Mouse (Mus musculus) layer of hippocampus, postnatal 10 days (tissue): ENCODE results near the gene Zer1. TPM values are rescaled to one million over a fixed set of nuclear protein-coding genes. Genes with fewer than 3 reads are reported as not detected.

Experiments
- DNase-seq, 2 experiments: peaks; one replicate each; pipeline ENCODE4 v3.0.0; 2021; ENCODE audit warnings: low spot score in 2 of 2
- total RNA-seq, 2 experiments: library from RNA; stranded (reverse); gene quantifications; 2 replicates each; pipeline ENCODE4 v1.2.3; 2021

The Zer1 gene
- total RNA-seq, 2 experiments from 2014 or later, result 121 to 126 TPM

DNA sequence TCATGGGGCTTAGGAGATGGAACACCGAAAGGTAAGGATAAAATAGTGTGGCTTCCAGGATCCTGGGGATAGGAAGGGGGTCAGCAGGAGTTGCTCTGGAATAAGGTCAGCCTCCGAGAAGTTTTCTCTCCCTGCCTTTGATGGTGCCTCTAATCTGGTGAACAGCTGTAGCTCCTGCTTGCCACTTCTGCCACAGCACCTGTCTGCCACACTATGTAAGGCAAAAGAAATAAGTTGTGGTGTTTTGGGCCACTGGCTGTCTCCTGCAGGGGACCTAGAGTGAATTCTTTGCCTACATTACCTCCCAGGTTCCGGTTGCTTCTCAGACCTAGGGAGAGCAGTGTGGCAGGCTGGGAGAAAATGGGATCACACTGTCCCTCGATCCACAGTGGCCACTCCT is 45.6 kb downstream of the Zer1 start:
- no peak for DNase-seq

DNA sequence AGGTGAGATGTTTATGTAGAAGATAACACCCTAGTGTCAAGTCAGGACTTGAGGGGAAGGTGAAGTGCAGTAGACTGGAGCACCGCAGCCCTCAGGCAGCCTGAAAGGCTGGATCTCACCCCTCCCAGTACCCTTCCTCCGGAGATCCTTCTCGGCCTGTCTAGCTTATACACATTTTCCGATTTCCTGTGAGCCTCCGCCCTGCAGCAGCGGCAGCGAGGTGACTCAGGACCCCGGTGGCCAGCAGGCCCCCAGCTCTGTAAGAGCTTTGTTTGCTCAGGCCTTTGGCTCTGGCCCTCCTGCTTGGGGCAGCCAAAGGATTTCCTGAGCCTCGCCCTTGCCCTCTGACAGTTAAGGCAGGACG is 46.1 kb downstream of the Zer1 start:
- DNase-seq, result no peak

DNA sequence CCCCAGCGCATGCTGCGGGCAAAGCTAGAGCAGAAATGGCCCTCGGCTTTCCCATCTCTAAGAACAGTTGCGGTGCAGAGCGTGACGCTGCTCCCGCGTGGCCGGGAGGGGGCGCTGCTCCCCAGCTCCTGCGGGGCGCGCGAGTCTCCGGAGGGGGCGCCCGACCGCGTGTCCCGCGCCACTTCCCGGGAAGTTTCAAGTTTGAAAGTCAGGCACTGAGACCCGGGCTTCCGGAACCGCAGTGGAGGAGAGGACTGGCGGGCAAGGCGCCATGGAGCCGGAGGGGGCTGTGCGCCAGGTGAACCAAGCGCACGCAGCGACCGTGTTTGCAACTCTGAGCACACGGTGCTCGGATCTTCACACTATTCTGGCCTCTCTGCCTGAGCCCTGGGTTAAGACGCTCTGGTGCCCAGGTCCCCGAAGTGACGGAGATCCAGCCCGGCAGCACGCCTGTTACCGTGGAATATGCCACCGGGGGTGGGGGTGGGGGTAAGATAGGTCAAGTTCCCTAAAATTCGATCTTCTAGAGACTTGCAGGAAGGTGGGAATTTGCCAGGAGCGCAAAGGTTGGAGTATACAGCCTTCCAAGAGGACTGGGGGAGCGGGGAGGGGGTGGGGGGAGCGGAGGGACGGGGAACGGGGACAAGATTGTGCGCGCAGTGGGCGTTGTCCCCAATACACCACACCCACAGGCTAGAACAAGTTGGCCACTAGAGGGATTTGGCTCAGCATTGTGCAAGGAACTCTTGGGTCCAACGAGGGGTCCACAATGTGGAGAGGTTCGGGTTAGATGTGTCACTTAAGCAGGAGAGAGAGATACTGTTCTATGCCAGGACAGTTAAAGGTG is 46.7 kb downstream of the Zer1 start, which contains the start of gene Pkn3:
Gene Pkn3, plus strand, starts transcription at position 183 of the 847 bp plus-strand sequence.
- DNase-seq, result peak; percentile 86 to 89

DNA sequence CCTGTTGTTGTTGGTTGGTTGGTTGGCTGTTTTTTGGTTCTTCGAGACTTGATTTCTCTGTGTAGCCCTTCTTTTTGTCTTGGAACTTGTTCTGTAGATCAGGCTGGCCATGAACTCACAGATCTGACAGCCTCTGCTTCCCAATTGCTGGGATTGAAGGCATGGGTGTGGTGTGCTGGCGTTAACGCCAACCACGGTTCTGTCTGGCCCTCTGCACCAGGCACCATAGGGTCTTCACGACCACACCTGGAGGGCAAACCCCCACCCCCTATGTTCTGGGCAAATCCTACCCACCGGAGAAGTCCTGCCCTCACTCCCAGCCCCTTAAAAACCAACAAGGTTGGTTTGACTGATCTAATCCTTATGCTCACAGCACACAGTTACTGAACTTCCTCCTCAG is 47.4 kb downstream of the Zer1 start:
- no peak for DNase-seq

DNA sequence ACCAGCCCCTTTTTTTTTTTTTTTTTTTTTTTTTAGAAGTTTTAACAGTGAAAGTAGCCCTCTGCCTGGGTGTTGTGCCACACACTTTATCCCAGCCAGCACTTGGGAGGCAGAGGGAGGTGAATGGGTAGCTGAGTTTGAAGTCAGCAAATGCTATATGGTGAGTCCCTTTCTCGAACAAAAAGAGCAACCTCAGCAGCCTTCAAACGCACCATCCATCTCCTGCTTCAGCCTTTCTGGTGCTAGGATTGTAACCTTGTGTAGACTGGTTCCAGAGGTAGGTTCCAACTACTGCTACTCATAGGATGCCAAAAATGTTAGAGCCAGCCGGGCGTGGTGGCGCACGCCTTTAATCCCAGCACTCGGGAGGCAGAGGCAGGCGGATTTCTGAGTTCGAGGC is 47.9 kb downstream of the Zer1 start:
- DNase-seq, result no peak

DNA sequence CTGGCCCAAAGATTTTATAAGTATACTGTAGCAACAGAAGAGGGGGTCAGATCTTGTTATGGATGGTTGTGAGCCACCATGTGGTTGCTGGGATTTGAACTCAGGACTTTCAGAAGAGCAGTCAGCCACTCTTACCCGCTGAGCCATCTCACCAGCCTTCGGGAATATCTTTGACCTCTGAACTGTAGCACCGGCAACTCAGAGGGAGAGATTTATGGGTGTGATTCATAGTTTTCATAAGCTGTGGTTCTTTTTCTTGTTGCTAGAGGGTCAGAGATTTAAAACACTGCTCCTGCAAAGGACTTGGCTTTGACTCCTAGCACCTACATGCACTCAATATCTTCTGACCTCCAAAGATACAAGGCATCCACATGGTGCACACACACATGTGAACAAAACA is 48.8 kb downstream of the Zer1 start:
- no peak for DNase-seq

DNA sequence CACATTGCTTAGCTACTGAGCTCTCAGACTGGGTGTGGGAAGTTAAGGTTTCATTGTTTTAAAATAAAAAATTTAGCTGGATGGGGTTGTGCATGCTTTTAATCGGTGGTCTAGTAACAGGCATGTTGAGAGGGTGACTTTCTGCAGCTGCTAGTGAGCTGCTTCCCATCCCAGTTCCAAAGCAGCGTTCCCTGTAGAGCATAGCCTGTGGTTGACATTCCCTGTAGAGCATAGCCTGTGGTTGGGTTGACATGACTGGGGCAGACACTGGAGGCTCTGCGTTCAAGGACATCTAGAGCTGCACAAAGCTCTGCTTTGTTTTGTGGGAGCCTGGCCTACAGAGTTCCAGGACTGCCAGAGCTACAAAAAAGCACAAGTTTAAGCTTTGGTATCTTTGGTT is 51.1 kb downstream of the Zer1 start:
- no peak for DNase-seq

DNA sequence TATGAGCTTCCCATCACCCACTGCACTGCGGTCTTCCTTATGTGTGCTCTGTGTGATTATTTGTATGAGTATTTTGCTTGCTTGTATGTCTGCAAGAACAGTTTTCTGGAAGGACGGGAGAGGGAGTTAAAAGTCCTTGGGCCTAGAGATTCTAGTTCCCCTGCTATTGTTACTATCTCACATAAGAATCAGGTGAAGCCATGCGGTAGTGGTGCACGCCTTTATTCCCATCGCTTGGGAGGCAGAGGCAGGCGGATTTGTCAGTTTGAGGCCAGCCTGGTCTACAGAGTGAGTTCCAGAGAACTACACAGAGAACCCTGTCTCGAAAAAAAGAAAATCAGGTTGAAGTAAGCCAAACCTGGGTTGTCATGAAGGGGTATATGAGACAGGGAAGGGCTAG is 51.5 kb downstream of the Zer1 start:
- DNase-seq, result no peak

DNA sequence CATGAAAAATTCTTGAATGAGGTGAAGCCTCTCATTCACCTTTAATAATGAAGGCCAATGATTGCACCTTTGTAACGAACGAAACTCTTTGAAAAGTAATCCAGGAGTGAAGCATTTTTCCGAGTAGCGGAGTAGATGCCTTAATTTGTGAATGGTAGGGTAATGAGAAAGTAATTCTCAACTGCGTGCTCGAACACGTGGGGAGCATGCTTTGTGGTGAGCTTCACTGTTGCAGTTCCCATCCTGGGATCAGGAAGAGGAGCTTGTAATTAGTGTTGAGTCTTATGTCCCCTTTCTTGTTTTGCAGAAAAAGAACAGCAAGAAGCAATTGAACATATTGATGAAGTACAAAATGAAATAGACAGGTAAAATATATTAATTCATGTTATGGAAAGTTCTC is 56.4 kb downstream of the Zer1 start:
- DNase-seq, result no peak

DNA sequence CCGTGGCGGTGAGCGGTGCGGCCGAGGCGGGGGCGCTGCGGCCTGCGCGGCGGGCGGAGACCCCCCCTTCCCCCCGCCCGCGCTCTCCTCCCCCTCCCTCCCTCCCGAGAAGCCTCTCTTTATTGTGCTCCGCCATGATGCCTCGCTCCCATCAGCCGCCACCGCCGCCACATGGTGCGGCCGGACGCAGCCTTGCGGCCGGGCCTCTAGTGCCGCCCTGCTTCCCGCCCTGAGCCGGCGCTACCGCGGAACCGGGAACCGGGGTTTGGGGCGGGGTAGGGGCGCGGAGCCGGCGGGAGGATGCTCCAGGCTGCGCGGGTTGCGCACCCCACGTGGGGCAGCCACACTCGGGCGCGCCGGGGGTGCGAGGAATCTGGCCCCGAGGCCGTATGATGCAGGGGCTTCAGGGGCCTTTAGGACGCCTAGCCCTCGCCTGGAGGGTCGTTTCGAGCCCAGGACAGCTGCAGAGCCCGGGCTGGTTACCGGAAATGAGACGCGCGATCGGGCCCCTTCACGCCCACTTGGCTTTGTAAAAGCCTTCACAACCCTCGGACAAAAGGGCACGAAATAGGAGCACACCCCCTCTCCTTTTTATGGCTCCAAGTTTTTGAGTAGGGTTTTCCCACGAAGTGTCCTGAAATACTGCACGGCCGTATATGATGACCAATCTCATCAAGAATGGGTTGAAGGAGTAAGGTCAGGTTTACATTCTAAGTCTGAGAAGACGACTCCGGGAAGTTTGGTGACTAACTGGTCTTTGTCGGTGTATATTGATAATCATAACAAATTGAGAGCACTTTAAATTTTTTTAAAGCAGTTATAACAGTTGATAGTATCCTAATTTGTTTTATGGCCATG is 57.1 kb downstream of the Zer1 start:
- DNase-seq, result peak; percentile 51 to 60

DNA sequence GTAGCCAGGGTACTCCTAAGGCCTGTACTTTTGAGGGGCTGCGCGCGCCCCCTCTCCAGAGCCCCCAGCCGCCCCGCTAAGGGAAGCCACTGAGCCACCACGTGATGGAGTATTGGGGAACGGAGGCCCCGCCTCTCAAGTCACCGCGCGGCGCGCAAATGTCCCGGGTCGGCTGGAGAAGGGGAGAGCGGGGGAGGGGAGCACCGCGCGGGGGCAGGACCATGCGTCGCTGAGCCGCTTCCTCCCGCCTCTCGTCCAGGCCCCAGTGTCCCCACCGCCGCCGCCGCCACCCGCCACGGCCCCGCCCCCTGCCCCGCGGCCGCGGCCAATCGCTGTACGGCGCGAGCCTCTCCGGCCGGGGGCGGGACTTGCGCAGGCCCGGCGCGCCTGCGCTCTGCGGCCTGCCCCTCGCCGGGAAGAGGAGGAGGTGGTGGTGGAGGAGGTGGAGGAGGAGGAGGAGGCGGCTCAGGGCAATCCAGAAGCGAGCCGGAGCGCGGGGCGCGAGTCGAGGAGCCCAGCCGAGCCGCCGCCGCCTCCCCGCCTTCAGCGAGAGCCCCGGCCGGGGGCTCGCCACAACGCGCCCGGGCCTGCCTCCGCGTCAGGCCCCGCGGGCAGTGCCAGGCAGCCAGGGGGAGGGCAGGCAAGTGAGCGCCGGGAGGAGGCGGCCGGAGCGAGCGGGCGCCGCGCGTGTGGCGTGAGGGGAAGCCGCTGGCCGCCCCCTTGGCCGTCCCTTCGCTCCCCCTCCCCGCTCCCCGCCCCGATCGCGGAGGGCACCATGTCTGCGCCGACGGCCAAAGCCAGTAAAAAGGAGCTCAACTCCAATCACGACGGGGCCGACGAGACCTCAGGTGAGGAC is 58.1 kb downstream of the Zer1 start:
- peak; percentile 89 to 95 for DNase-seq

DNA sequence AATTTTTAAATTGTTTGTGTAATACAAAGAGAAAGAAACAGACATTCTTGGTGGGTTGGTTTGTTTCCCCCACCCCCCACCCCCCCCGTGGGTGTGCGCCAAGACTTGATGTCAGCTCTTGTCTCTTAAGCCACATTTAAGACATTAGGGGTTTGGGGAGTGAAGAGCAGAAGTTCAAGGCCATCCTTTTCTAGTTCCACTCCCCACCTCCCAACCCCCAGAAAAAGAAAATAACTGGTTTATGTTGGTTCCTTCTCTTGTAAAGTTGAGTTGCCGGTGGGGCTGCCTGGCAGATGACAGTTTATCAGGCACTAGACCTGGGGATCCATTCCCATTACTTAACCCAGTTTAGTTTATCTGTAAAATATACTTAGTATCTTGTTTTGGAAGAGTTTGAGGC is 60.1 kb downstream of the Zer1 start:
- no peak for DNase-seq

DNA sequence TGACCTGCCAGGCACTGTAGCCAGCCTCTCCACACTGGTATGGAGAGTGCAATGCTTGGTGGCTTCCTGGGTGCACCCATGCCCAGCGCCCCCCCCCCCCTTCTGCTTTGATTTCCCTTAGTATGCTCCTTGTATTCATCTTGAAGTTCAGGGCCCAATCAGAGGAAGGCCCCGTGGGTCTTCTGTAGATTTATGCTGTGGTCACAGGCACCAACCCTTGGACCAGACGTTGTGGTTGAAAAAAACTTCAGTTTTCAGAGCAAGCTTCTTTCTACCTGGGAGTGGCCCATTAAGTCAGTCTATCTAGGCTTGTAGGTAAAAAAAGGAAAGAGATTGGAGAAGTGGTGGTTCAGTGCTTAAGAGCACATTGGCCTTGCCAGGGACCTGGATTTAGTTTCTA is 60.6 kb downstream of the Zer1 start:
- DNase-seq, result no peak

DNA sequence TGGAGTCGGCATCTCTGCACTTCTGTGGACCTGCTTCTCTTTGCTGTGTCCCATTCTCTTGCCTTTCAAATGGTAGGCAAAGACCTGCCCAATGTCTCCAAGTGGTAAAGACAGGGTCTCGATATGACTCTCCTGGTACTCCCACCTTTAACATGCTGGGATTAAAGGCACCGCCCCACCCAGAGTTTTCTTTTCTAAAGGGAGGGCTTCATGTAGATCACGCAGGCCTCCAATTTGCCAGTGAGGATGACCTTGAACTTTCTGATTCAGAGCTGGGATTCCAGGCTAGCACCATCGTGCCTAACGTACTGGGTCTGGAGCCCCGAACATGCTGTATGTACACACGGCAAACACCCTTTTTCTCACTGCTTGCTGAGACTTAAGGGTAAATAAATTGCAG is 61.1 kb downstream of the Zer1 start:
- DNase-seq, result no peak

DNA sequence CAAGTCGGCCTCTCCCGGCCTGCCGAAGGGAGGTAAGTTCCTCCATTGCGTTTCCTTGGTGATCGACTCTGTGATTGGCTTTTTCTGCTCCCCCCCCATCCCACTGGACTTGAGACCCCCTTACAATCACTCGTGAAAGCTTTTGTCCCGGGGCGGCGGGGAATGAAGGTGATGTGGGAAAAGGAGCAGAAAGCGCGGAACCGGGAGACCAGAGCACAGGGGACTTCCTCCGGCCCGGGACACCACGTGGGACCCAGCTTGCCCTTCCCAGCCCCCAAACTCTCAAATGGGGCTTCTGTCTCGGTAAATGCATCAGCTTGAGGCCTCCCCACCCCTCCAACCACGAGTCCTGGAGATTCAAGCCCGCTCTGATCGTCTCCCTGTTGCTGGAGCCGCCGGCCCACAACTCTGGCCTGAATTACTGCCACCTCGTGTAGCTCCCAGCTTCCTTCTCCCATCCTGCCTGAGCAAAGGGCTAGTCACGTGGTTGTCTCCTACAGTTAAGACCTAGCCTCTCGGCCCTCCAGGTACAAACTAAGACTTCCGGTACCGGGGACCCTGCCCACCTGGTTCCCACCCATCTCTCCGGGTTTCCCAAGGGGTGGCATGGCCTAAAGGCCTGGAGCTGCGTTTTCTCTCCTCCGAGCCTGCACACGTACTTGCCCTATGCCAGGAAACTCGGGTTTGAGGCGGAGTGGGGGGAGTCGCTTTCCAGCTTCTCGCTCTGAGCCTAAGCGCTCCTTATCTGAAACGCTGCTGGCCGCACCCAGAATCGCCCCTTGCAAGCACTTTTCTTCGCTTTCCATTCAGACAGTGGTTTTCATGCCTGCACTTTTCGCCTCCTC is 61.9 kb downstream of the Zer1 start:
- DNase-seq, result peak; percentile 35 to 56

DNA sequence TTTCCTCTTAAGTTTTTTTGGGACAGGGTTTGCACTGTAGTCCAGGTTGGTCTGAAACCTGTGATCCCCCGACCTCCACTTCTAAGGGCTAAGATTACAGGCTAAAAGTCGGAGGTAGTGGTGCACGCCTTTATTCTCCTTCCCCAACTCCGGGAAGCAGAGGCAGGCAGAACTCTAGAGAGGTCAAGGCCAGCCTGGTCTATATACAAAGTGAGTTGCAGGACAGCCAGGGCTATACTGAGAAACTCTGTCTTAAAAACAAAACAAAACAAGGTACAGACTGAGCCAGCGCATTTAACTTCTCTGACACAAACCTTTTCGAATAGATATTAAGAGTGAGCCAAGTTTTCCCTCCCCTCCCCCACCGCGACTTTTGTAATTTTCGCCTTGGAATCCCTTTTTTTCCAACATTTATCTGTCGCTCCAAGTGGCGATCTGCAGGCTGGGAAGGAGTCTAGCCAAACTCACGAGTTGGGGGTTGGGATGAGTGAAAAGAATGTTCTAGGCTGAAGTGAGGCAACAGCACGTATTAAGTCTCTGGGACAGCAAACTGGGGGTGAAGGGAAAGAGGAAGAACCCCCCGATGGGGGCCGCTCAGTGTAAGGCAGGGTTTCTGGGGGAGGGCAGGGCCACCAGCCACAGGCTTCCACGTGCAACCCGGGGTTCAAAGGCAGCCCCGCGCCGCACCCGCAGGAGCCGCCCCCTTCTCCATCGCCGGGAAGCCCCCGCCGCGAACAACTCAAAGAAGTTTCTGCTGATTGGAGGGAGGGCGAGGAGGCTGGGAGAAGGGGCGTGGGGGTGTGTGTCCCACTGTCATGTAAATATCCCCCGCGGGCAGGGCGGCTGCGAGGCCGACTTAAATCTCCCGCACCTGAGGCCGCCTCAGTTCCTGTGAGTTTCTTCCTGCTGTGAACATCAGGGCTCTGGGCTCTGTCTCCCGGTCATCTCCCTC is 62.9 kb downstream of the Zer1 start:
- DNase-seq, result peak; percentile 20 to 43

DNA sequence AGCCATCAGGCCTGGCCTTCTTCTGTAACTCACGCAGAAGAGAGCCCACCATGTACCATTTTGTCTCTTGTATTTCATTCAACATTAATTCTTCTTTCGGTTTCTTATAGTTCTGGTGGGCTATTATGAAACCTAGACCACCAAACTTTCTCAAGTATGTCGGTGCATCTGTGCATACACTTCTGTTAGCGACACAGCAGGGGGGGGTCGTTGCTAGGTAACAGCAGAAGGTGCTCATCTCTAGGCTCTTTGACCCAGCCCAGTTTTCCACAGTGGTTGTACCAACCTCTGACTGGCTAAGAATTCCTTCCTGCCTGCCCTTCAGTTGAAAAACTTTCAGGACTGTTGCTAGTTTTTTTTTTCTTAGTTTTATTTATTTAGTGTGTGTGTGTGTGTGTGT is 66.0 kb downstream of the Zer1 start:
- DNase-seq, result no peak

DNA sequence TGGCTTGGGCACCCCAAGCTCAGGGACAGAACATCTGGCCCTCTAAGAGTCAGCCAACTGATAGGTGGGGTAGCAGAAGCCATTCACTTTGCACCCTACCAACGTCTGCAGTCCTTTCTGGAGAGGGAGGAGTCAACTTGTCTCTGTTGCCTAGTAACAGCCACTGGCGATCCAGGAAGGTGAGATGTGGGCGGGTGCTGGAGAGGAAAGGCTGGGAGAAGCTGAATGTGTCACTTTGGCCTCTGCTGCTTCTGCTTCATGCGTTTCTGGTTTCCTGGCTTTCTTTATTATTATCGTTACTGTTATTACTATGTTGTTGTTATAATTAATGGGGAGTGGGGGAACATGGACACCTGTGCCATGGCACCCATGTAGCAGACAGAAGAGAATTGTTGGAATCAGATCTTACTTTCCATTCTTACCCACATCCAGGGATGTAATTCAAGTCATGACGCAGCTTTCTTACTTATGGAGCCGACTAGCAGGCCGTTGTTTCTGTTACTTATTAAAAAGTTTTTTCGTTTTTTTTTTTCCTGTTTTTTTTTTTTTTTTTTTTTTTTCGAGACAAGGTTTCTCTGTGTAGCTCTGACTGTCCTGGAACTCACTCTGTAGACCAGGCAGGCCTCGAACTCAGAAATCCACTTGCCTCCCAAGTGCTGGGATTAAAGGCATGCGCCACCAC is 67.0 kb downstream of the Zer1 start, which contains the start of gene Set:
Gene Set, plus strand, starts transcription at position 156 of the 682 bp plus-strand sequence.
- DNase-seq, result no peak

DNA sequence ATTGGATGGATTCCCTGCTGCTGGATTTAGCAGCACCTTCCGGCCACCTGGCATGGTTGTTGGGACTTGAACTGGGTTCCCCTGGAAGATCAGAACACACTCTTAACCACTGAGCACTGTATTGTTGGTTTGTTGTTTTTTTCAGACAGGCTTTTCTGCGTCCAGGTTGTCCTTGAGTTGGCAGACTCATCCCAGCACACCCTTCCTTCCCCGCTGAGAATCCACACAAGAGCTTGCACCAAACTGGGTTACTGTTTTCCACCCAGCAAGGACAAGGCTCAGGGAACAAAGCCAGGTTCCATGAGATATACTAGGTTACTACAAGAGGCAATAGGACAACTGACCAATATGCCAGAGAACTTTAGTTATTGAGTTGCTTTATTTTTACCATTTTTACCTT is 67.6 kb downstream of the Zer1 start:
- no peak for DNase-seq
